Mouse (Mus musculus) adrenal gland, postnatal 14 days (tissue): ENCODE data around the gene 2900026A02Rik. TPM values are rescaled to one million over a fixed set of nuclear protein-coding genes. Genes with fewer than 3 reads are reported as not detected.

Experiments
- DNase-seq: peaks from one replicate; pipeline ENCODE4 v3.0.0; 2021; ENCODE audit warnings: mixed read lengths
- total RNA-seq: library from RNA; stranded (reverse); gene quantifications from 2 replicates; pipeline ENCODE4 v1.2.3, GENCODE M21; 2021

The 2900026A02Rik gene
- total RNA-seq, 1 experiment from 2014 or later = 18.2 TPM

DNA sequence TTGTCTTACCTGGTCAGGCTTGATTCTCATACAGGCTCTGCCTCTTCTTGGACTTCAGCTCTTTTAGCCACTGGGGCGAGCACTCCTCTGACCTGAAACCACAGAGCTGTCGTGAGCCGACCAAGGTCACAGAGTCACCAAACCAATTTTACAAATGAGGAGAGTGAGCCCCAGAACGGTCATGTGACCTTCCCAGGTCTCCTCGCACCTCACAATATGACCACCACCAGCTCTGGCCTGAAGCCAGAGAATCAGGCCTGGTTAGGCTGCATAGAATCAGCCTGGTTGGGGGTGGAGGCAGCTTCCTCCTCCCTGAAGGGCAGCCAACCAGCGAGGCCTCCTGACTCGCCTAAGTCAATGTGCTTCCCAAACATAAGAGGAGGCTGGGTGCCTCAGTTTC lies 128.6 kb downstream of the 2900026A02Rik start:
- DNase-seq = no peak

GRCm38 (mm10) chr5:113091162-113091561 lies 129.9 kb downstream of the 2900026A02Rik start:
- DNase-seq = peak; percentile 67

GRCm38 (mm10) chr5:113090750-113091149 lies 130.3 kb downstream of the 2900026A02Rik start:
- no peak for DNase-seq

- no peak for DNase-seq
Measured at GRCm38 (mm10) chr5:113090077-113090690, 130.9 kb downstream of the 2900026A02Rik start.

DNA sequence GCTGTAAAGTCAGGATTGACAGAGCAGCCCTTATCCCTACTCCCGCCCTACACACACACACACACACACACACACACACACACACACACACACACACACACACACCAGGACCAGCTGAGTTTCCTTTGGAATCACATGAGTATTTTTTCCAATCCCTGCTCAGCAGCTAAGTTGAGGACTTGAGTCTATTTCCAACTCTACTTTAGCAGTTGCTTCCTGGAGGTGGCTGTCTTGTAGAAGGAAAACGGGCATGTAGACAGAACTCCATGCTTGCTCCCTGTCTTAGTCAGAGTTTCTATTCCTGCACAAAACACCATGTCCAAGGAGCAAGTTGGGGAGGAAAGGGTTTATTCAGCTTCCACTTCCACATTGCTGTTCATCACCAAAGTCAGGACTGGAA lies 133.6 kb downstream of the 2900026A02Rik start:
- DNase-seq = no peak

GRCm38 (mm10) chr5:113086990-113087389 lies 134.0 kb downstream of the 2900026A02Rik start:
- no peak for DNase-seq

DNA sequence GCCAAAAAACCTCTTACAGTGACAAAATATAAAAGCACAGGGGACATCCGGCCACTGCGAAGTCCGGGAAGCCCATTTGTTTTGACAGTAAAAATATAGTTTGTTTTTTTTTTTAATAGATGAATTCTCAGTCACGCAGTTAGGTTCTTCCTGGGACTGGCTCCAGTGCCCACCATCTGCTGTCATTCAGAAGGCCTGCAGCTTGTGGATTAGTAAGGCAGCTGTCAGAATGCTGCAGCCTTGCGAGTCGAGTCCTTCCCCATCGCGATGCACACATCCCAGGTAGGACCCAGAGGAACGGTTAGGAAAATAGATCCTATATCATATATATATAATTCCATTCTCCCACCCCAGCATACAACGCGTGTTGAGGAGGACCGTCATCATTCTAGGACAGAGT lies 134.6 kb downstream of the 2900026A02Rik start:
- no peak for DNase-seq

DNA sequence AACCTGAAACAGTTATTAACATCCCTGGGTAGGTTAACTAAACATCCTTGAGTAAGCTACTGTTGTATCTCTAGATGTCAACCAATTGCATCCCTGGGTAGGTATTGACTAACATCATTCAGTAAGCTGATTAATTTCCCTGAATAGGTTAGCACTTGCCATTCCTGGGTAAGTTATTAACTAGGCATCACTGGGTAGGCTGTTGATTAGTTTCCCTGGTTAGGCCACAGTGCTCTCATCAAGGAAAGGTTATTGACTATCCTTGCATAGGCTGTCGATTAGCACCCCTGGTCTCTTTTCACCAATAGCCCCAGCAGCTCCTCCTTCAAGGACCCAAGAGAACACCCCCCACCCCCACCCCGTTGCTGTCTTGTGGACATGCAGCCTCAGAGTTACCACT lies 135.1 kb downstream of the 2900026A02Rik start:
- DNase-seq = no peak

- DNase-seq = peak; percentile 1
Measured at GRCm38 (mm10) chr5:113084309-113084708, 136.7 kb downstream of the 2900026A02Rik start.

DNA sequence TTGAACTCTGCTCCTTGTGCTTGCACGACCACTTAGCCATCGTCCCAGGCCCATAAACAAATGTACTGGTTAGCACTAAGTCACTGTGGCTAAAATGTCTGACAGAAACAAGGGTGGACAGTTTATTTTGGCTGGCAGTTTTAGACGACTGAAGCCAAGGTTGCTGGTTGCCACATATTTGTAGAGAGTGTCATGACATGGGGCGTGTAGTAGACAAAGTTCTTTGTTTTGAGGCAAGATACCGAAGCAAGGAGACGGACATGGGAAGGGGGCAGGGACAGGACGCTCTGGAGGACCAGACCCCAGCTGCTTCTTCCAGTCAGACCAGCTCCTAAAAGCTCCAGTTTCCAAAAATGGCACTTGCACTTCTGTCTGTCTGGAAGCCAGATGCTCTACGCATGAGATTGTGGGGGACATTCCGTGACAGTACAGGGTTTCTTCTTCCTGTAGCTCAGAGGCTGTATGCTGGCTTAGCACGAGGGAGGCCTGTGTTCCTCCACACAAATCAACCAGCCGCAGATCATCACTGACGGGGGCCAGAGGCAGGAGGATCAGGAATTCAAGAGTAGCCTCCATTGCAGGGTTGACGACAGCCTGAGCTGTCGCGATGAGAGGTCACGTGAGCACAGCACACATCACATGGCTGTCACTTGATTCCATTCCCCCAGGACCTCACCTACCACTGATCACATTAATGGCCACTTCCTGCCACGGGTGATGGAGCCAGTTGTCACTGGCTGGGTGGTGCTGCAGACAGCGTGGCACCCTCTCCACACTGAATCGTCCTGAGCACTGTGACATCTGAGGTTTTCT lies 138.5 kb downstream of the 2900026A02Rik start:
- DNase-seq = peak; percentile 10

DNA sequence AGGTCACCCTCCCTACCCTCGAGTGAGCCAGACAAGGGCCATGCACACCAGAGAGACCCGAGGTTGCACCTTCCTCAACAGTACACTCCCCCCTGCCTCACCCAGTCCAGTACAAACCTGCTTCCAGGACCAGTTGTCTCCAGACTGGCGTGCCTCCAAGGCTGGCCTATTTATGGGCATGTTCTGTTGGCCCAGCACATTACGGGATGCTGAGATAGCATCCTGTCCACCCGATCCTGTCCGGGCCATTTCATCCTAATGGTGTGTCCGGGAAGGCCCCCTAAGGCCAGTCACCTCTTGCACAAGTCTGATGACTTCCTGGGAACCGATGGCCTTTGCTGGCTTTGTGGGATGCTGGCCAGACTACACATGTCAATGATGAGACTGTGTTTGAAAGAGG lies 139.6 kb downstream of the 2900026A02Rik start, which contains the start of gene Crybb3:
TSS of gene Crybb3 (minus strand) at position 146 of the 400 bp plus-strand sequence.
- DNase-seq = peak; percentile 57

DNA sequence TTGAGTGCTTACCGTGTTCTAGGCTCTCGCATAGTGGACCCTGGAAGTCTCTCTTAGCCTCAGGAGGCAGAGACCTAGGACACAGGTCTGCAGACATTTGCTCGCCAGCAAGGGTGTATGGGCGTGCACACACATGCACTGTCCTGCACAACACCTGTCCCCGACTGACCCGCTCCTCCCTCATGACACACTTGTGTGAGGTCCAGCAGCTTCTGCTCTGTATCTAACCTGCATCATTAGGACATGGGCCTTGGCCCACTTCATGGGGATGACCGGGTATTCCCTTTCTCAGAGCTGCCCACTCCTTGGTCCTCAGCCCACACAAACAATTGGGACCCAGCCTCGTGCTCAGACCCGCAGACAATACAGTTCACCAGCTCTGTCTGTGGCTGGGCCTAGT lies 140.0 kb downstream of the 2900026A02Rik start:
- peak; percentile 2 for DNase-seq

- peak; percentile 65 for DNase-seq
Measured at GRCm38 (mm10) chr5:113079783-113080182, 141.3 kb downstream of the 2900026A02Rik start.

DNA sequence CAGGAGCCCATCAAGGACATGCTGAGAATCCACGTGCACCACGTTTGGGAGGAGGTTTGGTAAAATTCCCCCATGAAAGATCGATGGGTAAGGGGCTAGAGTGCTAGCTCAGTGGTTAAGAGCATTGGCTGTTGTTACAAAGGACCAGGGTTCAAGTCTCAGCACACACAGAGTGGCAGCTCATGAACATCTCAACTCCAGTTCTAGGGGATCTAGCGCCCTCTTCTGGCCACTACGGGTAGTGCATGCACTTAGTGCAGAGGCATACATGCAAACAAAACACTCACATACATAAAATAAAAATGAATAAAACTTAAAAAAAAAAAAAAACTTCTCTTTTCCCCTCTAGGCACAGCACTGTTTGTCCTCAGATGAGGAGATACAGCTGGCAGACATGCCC lies 142.3 kb downstream of the 2900026A02Rik start:
- DNase-seq = no peak

DNA sequence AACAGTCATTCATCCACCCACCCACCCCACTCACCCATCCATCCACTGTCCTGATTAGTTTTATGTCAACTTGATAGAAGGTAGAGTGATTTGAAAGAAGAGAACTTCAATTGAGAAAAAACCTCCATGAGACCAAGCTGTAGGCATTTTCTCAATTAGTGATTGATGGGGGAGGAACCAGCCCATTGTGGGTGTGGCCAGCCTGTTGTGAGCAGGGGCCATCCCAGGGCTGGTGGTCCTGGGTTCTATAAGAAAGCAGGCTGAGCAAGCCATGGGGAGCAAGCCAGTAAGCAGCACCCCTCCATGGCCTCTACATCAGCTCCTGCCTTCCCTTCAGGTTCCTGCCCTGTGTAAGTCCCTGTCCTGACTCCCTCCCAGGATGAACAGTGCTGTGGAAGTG lies 151.0 kb downstream of the 2900026A02Rik start, which contains the start of gene Crybb2:
TSS of gene Crybb2 (minus strand) at position 101 of the 400 bp plus-strand sequence.
- no peak for DNase-seq

DNA sequence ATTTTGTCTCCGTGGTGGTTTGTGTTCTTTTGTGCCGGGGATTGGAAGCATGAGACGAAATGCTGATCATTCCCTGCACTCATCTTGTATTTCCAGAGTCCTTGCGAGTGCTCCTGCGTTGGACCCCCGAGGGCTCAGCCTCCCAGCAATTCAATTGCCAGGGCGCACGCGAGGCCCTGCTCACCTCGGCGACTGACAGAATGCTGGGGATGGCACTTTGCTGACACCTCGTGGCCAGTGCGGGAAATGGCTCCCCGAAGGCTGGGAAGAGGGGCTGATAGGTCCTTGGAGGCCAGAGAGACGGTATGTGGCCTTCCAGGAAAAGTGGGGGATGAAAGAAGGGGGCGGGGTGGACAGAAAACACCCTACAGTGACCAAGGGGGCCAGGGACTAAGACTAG lies 166.7 kb downstream of the 2900026A02Rik start:
- peak; percentile 87 for DNase-seq

- DNase-seq = no peak
Measured at GRCm38 (mm10) chr5:113050581-113051185, 170.4 kb downstream of the 2900026A02Rik start.

DNA sequence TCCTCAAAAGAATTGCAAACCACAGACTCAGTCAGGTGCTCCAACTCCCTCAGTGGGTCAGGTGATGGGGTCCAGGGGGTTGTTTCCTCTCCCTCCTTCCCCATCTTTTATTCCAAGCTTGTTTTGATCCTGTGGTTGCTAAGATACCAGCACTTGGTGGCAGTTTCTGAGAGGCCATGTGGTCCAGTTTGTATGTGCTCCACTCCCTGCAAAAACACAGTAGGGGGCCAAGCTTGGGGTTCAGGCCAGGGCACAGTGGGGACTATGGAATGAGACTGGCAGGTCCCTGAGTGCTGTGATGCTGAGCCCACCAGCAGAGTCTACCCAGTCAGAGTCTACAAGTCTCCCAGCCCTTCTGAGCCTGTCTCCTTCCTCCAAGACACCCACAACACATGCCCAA lies 171.2 kb downstream of the 2900026A02Rik start:
- DNase-seq = no peak

GRCm38 (mm10) chr5:113045511-113046273 lies 175.3 kb downstream of the 2900026A02Rik start:
- no peak for DNase-seq

DNA sequence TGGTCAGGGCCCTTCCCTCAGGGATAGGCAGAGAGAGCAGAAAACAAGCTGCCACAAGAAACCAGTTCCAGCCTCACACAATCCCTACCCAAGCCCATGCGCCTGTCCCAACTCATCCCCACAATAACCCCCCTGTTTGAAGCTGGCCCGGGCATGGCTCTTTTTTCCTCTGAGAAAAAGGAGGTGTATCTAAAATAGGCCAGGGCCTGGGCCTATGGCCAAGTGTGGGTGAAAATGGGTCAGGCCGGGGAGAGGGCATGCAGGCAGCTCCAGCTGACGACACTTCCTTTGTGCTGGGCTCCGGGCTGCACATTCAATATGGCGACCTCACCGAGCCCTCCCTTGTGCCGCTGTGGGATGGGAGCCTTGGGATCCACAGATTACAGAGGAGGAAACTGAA lies 177.5 kb downstream of the 2900026A02Rik start:
- DNase-seq = peak; percentile 75

GRCm38 (mm10) chr5:113041567-113042071 lies 179.4 kb downstream of the 2900026A02Rik start:
- DNase-seq = peak; percentile 84

DNA sequence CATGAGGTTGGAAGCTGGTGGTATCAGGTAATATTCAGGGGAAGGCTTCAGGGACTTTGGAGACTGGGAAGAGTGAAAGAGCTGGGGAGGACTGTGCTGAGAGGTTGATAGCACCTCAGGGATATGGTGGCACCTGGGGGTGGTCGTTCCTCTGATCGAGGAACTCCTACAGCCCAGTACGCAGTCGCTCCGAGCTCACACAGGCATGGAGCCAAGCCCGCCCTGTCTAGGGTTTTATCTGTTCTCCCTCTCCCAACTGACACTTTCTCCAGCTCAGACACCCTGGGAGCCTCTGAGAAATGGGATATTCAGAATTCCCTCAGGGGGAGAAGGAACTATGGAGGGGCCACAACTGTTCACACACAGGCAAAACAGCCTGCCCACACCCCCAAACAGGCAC lies 180.3 kb downstream of the 2900026A02Rik start:
- peak; percentile 27 for DNase-seq
